Mouse (Mus musculus) brain, embryonic 14.5 days (tissue): ENCODE data around the gene Mob3c. TPM values are rescaled to one million over a fixed set of nuclear protein-coding genes. Genes with fewer than 3 reads are reported as not detected.

ENCODE experiments used
- DNase-seq: peaks from one replicate; pipeline ENCODE4 v3.0.0-alpha.2; 2011; ENCODE audit warnings: low read depth
- CTCF ChIP-seq: fragments of 200-500 bp; IDR thresholded peaks from 2 replicates; pipeline ENCODE4 v1.5.1; 2012; ENCODE audit warnings: inconsistent platforms, mild to moderate bottlenecking, moderate library complexity, borderline replicate concordance; ENCODE audit not compliant: insufficient read depth, insufficient read length; ENCODE audit errors: extremely low read depth
- POLR2A ChIP-seq: fragments of 200-500 bp; IDR thresholded peaks from 2 replicates; pipeline ENCODE4 v1.6.1; 2012; ENCODE audit warnings: mild to moderate bottlenecking, inconsistent platforms, borderline replicate concordance; ENCODE audit not compliant: poor library complexity, insufficient read depth, insufficient read length, severe bottlenecking; ENCODE audit errors: extremely low read depth
- polyA plus RNA-seq: library from polyadenylated mRNA; depleted of rRNA; stranded (reverse); fragments of >200 nt; gene quantifications from 2 replicates; pipeline ENCODE4 v1.2.3, GENCODE M21; 2012; rRNA removed

The Mob3c gene
- polyA plus RNA-seq, 1 experiment, result 7.7 TPM

DNA sequence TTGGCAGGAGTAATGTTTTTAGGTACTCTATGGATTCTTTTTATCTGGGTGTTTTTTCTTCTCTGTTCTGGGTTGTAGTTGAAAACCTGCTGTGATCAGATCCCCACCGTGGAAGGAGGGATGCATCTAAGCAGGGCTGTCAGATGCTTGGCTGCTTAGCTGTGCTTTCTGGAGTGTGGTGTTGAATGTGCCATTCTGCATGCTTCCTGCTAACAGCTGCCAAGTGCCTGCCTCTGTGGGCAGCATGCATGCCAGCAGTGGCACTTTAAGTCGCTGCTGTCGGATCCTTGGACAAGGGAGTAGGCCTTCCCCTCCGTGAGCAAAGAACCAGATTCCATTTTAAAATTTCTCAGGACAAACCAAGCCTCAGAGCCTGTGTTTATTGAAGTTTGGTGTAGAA is 27.7 kb downstream of the Mob3c start:
- DNase-seq, result peak; percentile 65
- TF ChIP-seq CTCF, result no peak
- no peak for TF ChIP-seq POLR2A

DNA sequence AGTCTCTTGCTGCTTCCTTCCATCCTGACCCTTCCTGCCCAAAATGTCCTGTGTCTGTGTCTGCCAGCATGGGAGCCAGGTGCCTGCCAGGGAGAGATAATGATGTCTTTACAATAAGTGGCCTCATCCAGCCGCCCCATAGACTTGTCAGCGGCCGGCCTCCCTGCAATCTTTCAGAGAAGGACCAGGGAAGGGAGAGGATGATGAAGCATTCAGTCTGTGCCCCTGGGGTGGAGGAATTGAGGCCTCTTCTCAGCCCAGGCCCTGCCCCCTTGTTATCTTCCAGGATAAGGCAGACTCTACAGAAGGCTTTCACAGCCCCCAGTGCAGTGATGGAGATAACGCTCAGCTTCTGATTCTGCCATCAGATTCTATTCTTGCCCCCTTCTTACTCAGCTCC is 28.4 kb downstream of the Mob3c start:
- peak; percentile 29 for DNase-seq
- TF ChIP-seq CTCF (no peak), POLR2A (no peak)

DNA sequence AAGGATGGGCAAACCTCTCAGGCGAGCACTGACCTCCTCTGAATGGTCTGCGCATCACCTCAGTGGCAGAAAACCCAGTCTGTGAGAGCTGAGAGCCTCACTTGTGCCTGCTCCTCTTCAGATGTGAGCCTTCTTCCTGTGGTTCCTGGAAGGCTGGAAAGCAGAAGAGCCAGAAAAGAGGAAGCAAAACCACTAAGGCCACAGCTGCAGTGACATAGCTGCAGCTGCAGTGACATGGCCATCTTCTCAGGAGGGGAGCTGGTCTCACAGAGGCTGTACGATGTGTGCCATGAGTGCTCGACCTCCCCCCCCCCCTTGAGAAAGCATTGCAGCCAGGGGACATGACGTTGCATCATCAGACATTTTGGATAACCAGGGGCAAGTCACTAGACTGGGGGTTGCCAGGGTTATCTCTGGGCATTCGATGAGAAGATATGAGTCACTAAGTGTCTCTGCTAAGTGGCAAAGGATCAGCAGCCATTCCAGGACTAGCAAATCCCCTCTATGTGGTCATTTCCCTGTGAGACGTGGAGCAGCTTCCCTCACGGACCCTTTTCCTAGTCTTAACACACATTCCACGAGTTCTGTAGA is 29.5 kb downstream of the Mob3c start:
- TF ChIP-seq CTCF (no peak), POLR2A (no peak)
- no peak for DNase-seq

- TF ChIP-seq CTCF, result no peak
- no peak for TF ChIP-seq POLR2A
- no peak for DNase-seq
Observed at GRCm38 (mm10) chr4:115863352-115863751, 35.5 kb downstream of the Mob3c start.

DNA sequence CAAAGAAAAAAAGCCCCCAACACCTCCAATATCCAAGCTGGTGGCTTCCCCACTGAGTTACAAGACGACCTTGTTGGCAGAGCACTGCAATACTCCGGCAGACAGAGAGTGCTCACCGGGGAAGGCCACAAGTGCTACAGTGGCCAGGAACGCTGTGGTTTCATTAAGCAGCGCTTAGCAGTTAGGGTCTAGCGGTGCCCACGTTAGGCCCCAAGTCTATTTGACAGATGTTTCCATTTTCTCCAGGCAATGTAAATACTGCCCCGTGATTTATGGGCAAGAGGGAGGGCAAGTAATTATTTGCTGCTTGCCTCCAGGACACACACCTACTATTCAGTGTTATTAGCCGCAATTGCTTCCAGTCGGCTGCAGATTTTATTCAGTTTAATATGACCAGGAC is 36.0 kb downstream of the Mob3c start:
- TF ChIP-seq POLR2A (no peak), CTCF (no peak)
- DNase-seq, result peak; percentile 30

DNA sequence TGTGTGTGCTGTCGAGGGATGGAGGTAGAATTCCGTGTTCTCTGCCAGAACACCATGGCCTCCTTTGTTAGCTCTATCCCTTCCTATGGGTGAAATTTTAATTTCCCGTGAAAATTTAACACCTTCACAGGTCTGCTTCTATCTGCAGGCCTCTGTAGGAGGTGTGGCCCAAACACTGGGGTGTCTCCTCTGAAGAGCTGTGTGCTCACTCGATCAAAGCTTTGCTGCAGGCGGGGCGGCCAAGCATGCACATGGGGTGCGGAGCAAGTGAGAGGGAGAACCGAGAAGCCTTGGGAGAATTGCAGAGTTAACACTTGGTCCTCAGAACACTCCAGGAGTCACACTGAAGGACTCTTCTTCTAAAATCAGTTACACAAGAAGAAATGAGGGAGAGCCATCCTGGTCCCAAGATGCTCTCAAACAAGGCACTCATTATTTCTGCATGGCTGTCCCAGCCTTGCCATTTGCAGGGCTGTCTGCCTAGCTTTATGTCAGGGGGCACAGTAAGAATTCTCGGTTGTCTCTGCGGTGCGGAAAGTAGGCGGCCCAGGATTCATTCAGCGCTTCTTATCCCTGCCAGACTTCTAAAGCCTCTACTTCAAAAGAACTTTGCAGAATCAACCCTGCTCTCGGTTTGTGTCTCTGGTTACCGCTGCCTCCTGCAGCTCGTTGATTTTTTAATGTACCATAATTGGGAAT is 41.8 kb downstream of the Mob3c start:
- DNase-seq, result peak; percentile 78
- no peak for TF ChIP-seq CTCF
- no peak for TF ChIP-seq POLR2A

DNA sequence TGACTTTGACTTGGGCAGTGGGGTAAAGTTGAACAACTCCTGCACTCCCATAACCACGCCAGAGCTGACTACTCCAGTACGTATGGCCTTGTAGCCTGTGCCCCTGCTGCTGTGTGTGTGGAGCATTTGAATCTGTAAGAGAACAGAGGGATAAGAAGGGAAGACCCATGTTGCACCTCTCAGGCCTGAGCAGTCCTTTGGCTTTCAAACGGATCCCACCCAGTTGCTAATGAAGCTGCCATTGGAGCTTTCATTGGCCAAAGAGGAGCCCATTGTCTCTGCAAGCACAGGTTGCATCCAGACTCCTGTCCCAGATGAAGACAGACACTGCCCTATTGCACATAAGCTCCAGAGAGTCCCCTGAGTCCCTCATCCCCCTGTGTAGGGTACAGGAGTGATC is 45.3 kb downstream of the Mob3c start:
- no peak for DNase-seq
- no peak for TF ChIP-seq CTCF
- no peak for TF ChIP-seq POLR2A

GRCm38 (mm10) chr4:115878216-115878678 is 50.4 kb downstream of the Mob3c start:
- peak; percentile 84 for DNase-seq
- TF ChIP-seq CTCF, result no peak
- TF ChIP-seq POLR2A, result no peak

DNA sequence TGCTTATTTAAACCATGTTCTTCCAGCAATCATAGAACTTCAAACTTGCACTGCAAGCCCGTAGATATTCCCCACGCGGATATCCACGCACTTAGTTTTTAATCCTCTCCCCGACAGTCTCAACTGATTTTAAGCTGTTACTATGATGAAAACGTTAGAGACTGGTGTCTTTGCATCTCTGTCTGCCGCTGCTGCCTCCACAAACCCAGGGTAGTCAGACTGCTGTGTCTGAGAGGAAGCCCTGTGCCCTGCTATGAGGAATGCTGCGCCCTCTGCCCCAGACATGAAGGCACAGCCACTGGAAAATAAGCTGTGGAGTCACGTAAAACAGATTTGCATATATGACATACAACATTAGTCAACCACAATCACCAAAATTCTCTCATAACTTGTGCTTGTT is 50.9 kb downstream of the Mob3c start:
- TF ChIP-seq CTCF (no peak), POLR2A (no peak)
- peak; percentile 39 for DNase-seq

- no peak for TF ChIP-seq POLR2A
- DNase-seq, result peak; percentile 90
Observed at GRCm38 (mm10) chr4:115881183-115881582, 53.3 kb downstream of the Mob3c start.

- DNase-seq, result no peak
- no peak for TF ChIP-seq CTCF
- no peak for TF ChIP-seq POLR2A
Observed at GRCm38 (mm10) chr4:115882195-115882594, 54.3 kb downstream of the Mob3c start.

- no peak for TF ChIP-seq POLR2A
- no peak for TF ChIP-seq CTCF
- no peak for DNase-seq
Observed at GRCm38 (mm10) chr4:115884022-115884421, 56.1 kb downstream of the Mob3c start, which contains the start of gene Kncn. Gene Kncn (plus strand): TSS chr4:115884400.

Other genes with a start within 250 kb of the Mob3c start
- gene Cyp4a32, start 227.1 kb upstream of the Mob3c start, polyA plus RNA-seq, result not detected in 2 replicates
- 0.72 and 0.89 TPM in 2 replicates for gene Cyp4b1, start 180.4 kb upstream of the Mob3c start, polyA plus RNA-seq
- gene Efcab14, start 90.3 kb upstream of the Mob3c start, polyA plus RNA-seq, result 17.3 and 18.1 TPM in 2 replicates
- 0.40 and 0.54 TPM in 2 replicates for gene Tex38, start 47.1 kb upstream of the Mob3c start, polyA plus RNA-seq
- 27.3 and 27.6 TPM in 2 replicates for gene Atpaf1, start 43.3 kb upstream of the Mob3c start, polyA plus RNA-seq
- 37.3 and 52.9 TPM in 2 replicates for gene Mknk1, start 11.1 kb downstream of the Mob3c start, polyA plus RNA-seq
- gene Kncn, start 56.3 kb downstream of the Mob3c start, polyA plus RNA-seq, result 0.10 and 0.18 TPM in 2 replicates
- 0.08 TPM in 1 of 2 replicates, not detected in the other for gene 6430628N08Rik, start 62.6 kb downstream of the Mob3c start, polyA plus RNA-seq
- gene Dmbx1, start 111.8 kb downstream of the Mob3c start, polyA plus RNA-seq, result 4.8 and 9.5 TPM in 2 replicates
- gene Faah, start 189.8 kb downstream of the Mob3c start, polyA plus RNA-seq, result 14.5 and 20.1 TPM in 2 replicates
- 8.1 and 8.2 TPM in 2 replicates for gene Nsun4, start 225.8 kb downstream of the Mob3c start, polyA plus RNA-seq
- 362 and 404 TPM in 2 replicates for gene Uqcrh, start 247.0 kb downstream of the Mob3c start, polyA plus RNA-seq
- 59.2 and 59.6 TPM in 2 replicates for gene Lrrc41, start 247.2 kb downstream of the Mob3c start, polyA plus RNA-seq